Mouse (Mus musculus): ENCODE measurements around the gene Agxt. TPM values are rescaled to one million over a fixed set of nuclear protein-coding genes. Genes with fewer than 3 reads are reported as not detected.

Agxt gene
- polyA plus RNA-seq, 1 experiment from 2014 or later, result not detected

DNA sequence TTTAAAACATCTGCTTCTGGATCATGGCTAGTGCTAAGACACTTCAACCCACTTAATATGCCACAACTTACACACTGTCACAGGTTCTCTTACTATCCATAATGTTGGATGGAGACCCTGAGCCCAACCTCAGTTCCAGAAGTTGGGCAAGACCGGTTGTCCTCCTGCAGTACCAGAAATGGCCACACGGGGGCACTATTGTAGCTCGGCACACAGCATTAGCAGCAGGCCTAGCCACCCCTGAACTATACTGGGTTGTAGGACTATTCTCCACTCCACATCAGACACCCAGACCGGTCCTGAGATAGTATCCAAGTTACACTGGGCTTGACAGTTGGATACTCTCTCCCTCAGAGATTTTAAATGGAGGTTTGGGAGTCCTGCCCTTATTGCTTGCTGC, 39.4 kb downstream of the Agxt start:
- H3K27ac ChIP-seq, result no peak overlapping the region
- H3K36me3 ChIP-seq, result no peaks in the 10 kb centered on the region
- no peak overlapping the region for H3K4me3 ChIP-seq
- peaks cover 28% of the 10 kb centered on the region for H3K4me1 ChIP-seq
- H3K9me3 ChIP-seq, result no peaks in the 10 kb centered on the region
- H3K9ac ChIP-seq, result no peak overlapping the region
- H3K4me2 ChIP-seq (replicated peaks), result no peak overlapping the region
- WGBS, result 1% methylated on average over 4 of the region's 4 CpGs
- ATAC-seq (ENCODE audit: insufficient number of reproducible peaks, insufficient read depth, low FRiP score, low TSS enrichment), result no peak
- 0 out of 2 replicates have a peak, but pooled peaks cover 3% of the 10 kb centered on the region for H3K27me3 ChIP-seq

DNA sequence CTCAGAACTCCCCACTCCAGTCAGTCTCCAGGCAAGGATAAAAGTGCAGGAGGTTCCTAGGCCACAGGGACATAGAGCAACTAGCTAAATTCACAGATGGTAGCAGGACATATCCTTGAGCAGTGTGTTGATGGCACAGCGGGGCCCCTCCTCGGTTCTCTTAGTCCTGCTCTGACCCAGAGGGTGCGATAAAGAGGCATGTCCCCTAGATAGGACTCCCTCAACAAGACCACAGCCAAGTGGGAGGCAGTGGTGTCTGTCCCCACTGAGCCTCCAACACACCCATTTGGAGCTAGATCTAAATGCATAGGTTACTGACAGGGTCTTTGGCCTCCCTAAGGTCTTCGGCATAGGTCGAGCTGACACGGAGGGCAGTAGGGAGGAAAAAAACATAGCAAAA, 40.8 kb downstream of the Agxt start:
- H3K27ac ChIP-seq, result peak overlapping the region; percentile 78
- WGBS, result 12% methylated on average over 6 of the region's 6 CpGs

DNA sequence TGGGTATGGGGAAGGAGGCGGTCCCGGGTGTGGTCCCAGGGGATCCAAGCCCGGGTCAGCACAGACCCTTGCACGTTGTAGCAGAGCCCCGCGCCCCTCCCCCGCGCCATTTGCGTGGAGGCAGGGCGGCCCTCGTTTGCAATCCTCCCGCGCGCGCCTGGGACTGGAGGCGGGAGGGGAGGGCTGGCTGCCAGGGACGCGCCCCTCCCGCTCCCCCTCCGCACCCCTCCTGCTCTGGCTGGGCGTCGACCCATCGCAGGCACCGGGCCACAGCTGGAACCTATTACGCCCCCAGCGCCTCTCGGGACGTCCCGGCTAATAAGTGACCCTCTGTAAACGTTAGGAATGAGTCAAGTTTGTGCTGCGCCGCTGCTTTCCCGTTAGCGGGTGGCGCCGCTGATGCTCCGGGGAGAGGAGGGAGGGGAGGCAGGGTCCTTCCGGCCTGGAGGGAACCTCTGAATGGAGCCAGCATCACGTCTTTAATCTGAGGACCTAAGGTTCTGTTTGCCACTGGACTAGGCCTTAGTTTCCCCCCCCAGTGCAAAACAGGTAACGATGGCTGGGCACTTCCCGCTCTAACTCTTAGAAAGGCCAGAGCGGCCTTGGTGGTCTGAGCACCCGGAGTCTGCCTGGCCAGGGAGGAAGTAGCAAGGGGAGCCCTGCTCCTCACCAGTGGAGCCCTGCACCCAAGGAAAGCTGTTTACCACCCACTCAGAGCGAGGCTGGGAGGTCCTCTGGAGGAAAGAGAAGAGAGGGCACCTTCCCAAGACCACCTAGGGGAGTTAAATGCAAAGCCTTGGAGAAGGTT, 41.7 kb downstream of the Agxt start:
- no peaks in the 10 kb centered on the region for H3K9me3 ChIP-seq
- peak overlapping the region; percentile 33 for H3K4me3 ChIP-seq
- peak overlapping the region; percentile 37; the same call in 1 of the 2 replicates for H3K9ac ChIP-seq
- H3K4me1 ChIP-seq, result peaks cover 32% of the 10 kb centered on the region
- peak; percentile 75 for ATAC-seq (ENCODE audit: insufficient number of reproducible peaks, insufficient read depth, low FRiP score, low TSS enrichment)
- peak overlapping the region; percentile 78 for H3K27ac ChIP-seq
- peak overlapping the region; percentile 69 for H3K4me2 ChIP-seq (replicated peaks)
- 0 out of 2 replicates have a peak, but pooled peaks cover 3% of the 10 kb centered on the region for H3K27me3 ChIP-seq
- WGBS, result 1% methylated on average over 42 of the region's 44 CpGs
- no peaks in the 10 kb centered on the region for H3K36me3 ChIP-seq

More for the DNA sequence above, 40.8 kb downstream of the Agxt start:
- peaks cover 28% of the 10 kb centered on the region for H3K4me1 ChIP-seq
- 0 out of 2 replicates have a peak, but pooled peaks cover 3% of the 10 kb centered on the region for H3K27me3 ChIP-seq
- peak overlapping the region; percentile 69 for H3K4me2 ChIP-seq (replicated peaks)
- ATAC-seq (ENCODE audit: insufficient number of reproducible peaks, insufficient read depth, low FRiP score, low TSS enrichment), result peak; percentile 10; the same call in 1 of the 2 replicates
- no peaks in the 10 kb centered on the region for H3K9me3 ChIP-seq
- no peak overlapping the region for H3K9ac ChIP-seq
- H3K36me3 ChIP-seq, result no peaks in the 10 kb centered on the region
- H3K4me3 ChIP-seq, result no peak overlapping the region

DNA sequence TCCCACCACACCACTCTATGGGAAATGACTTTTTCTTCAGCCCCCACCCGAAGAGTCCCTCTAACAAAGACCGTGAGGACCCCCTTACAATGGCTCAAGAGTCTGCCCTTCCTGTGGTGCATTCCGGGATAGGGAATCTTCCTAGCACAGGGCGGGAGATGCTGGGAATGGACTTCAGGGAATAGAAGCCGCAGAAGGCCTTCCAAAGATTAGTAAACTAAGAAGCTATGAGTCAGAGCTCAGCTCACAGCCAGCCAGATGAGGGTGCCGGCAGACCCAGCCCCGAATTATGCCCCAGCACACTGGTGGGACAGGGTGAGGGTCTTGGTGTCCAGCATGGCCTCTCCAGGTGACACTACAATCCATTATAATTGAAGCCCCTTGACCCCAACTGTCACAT, 47.2 kb downstream of the Agxt start:
- Histone ChIP-seq H3K9ac (no peak overlapping the region), H3K36me3 (no peaks in the 10 kb centered on the region), H3K27me3 (no peaks in the 10 kb centered on the region), H3K9me3 (no peaks in the 10 kb centered on the region), H3K4me2 (replicated peaks) (no peak overlapping the region), H3K4me1 (peaks cover 5% of the 10 kb centered on the region), H3K27ac (no peak overlapping the region), H3K4me3 (no peak overlapping the region)
- 86% methylated on average over 7 of the region's 7 CpGs for WGBS
- ATAC-seq (ENCODE audit: insufficient number of reproducible peaks, insufficient read depth, low FRiP score, low TSS enrichment), result no peak

DNA sequence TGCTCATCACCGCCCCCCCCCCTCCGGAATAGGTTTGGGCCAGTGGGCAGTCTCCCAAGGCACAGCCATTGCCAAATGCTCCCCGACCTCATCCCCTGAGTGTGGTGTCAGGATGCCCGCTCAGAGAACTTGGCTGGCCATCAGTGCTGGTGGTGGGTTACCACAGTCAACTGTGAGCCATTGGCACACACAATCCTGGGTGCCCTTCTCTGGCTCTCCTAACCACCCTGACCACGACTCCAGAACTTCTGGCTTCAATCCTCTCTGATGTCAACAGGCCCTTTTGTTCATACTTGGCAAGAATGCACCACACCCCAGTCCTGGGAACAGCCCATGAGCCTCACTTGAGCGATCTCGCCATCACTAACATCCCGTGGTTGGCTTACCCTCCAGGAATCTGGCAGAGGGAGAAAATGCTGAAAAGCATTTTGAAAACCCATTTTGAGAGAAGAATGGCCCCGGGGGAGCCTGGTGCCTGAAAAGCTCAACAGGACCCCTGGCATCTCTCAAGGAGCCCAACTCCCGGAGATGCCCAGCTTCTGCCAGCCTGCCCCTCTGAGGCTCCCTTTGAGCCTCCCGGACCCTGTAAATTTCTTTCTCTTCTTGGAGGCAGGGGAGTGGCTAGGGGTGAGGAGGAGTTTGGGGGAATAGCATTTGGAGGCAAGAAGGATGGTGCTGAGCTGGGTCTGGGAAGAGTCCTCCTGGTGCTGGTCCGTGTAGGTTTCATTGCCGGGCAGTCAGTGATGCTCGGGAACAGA, 49.2 kb downstream of the Agxt start:
- Histone ChIP-seq H3K4me2 (replicated peaks) (no peak overlapping the region), H3K9ac (no peak overlapping the region), H3K4me1 (0 out of 2 replicates have a peak, but pooled peaks cover 4% of the 10 kb centered on the region), H3K27ac (no peak overlapping the region), H3K36me3 (no peaks in the 10 kb centered on the region), H3K9me3 (no peaks in the 10 kb centered on the region), H3K4me3 (no peak overlapping the region), H3K27me3 (peaks cover 3% of the 10 kb centered on the region; the same call in 1 of the 2 replicates)
- no peak for ATAC-seq (ENCODE audit: insufficient number of reproducible peaks, insufficient read depth, low FRiP score, low TSS enrichment)
- 77% methylated on average over 14 of the region's 14 CpGs for WGBS

DNA sequence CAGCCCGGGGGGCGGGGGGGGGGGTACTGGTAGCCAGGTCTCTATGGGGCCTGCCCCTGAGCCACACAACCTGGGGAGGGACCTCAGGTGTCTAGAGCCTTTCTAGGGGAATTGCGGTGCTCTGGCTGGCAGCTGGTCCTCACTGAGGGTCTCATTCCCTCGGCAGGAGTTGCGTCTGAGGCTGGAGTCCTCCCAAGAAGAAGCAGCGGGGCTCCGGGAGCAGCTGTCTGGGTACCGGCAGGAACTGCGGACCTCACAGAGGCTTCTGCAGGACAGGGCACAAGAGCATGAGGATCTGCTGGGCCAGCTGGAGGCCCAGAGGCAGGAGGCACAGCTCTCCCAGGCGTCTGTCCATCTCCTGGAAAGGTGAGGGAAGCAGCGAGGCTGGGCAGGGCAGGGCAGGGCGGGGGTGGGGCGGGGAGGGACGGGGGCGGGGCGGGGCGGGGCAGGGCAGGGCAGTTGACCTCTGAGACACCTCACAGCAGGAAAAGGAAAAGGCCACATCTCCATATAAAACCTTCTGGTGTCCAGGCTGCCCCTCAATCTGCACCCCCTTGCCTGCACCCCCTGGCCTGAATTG, 55.8 kb downstream of the Agxt start:
- Histone ChIP-seq H3K4me3 (no peak overlapping the region), H3K4me2 (replicated peaks) (peak overlapping the region; percentile 19; the same call in 1 of the 2 replicates), H3K4me1 (peaks cover 4% of the 10 kb centered on the region; the same call in 1 of the 2 replicates), H3K27ac (no peak overlapping the region), H3K9ac (0 out of 2 replicates have a peak overlapping the region, but pooled peaks have one; percentile 7), H3K27me3 (peaks cover 16% of the 10 kb centered on the region), H3K9me3 (no peaks in the 10 kb centered on the region), H3K36me3 (no peaks in the 10 kb centered on the region)
- WGBS, result 4% methylated on average over 17 of the region's 17 CpGs
- ATAC-seq (ENCODE audit: insufficient number of reproducible peaks, insufficient read depth, low FRiP score, low TSS enrichment), result no peak

DNA sequence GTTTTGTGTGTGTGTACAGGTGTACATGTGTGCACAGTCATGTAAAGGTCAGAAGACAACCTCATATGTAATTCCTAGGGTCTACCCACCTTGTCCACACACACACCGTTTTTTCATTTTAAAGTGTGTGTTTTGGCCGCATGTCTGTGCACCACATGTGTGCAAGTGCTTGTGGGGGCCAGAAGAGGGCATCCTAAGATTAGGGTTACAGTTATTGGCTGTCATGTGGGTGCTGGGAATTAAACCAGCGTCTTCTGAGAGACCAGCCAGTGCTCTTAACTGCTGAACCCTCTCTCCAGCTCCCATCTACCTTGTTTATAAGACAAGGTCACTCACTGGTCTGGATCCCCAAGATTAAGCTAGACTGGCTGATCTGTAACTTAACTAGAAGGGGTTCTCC, 59.9 kb downstream of the Agxt start:
- Histone ChIP-seq H3K27ac (no peak overlapping the region), H3K9me3 (0 out of 2 replicates have a peak, but pooled peaks cover 5% of the 10 kb centered on the region), H3K4me2 (replicated peaks) (no peak overlapping the region), H3K4me1 (peaks cover 4% of the 10 kb centered on the region; the same call in 1 of the 2 replicates), H3K9ac (no peak overlapping the region), H3K27me3 (peaks cover 11% of the 10 kb centered on the region), H3K36me3 (no peaks in the 10 kb centered on the region), H3K4me3 (no peak overlapping the region)
- ATAC-seq (ENCODE audit: insufficient number of reproducible peaks, insufficient read depth, low FRiP score, low TSS enrichment), result no peak
- WGBS, result 89% methylated on average over 3 of the region's 3 CpGs

Other genes with a start within 250 kb of the Agxt start
- 0.55 TPM in 2 replicates for gene Ankmy1, start 232.3 kb upstream of the Agxt start, polyA plus RNA-seq (2016; fragmentation: Nextera tagmentation; extraction: Ambion mirVana)
- gene Dusp28, start 228.3 kb upstream of the Agxt start, polyA plus RNA-seq (2016; fragmentation: Nextera tagmentation; extraction: Ambion mirVana), result 10.8 and 10.9 TPM in 2 replicates
- gene Rnpepl1, start 224.5 kb upstream of the Agxt start, polyA plus RNA-seq (2016; fragmentation: Nextera tagmentation; extraction: Ambion mirVana), result 38.4 and 39.4 TPM in 2 replicates
- 42.7 and 44.7 TPM in 2 replicates for gene Capn10, start 200.9 kb upstream of the Agxt start, polyA plus RNA-seq (2016; fragmentation: Nextera tagmentation; extraction: Ambion mirVana)
- 0.36 and 0.57 TPM in 2 replicates for gene Gpr35, start 184.4 kb upstream of the Agxt start, polyA plus RNA-seq (2016; fragmentation: Nextera tagmentation; extraction: Ambion mirVana)
- not detected in 2 replicates for gene Aqp12, start 128.9 kb upstream of the Agxt start, polyA plus RNA-seq (2016; fragmentation: Nextera tagmentation; extraction: Ambion mirVana)
- 31.4 and 34.4 TPM in 2 replicates for gene Kif1a, start 33.3 kb upstream of the Agxt start, polyA plus RNA-seq (2016; fragmentation: Nextera tagmentation; extraction: Ambion mirVana)
- gene 2310007B03Rik, start 25.7 kb downstream of the Agxt start, polyA plus RNA-seq (2016; fragmentation: Nextera tagmentation; extraction: Ambion mirVana), result 0.09 and 0.19 TPM in 2 replicates
- gene Crocc2, start 33.5 kb downstream of the Agxt start, polyA plus RNA-seq (2016; fragmentation: Nextera tagmentation; extraction: Ambion mirVana), result 0.18 TPM in 2 replicates
- 24.6 and 30.6 TPM in 2 replicates for gene Sned1, start 100.6 kb downstream of the Agxt start, polyA plus RNA-seq (2016; fragmentation: Nextera tagmentation; extraction: Ambion mirVana)
- 33.5 and 36.8 TPM in 2 replicates for gene Mterf4, start 170.7 kb downstream of the Agxt start, polyA plus RNA-seq (2016; fragmentation: Nextera tagmentation; extraction: Ambion mirVana)
- 70.6 and 71.1 TPM in 2 replicates for gene Ppp1r7, start 207.6 kb downstream of the Agxt start, polyA plus RNA-seq (2016; fragmentation: Nextera tagmentation; extraction: Ambion mirVana)
- 22.6 and 22.9 TPM in 2 replicates for gene Pask, start 208.2 kb downstream of the Agxt start, polyA plus RNA-seq (2016; fragmentation: Nextera tagmentation; extraction: Ambion mirVana)
- 0.22 and 0.29 TPM in 2 replicates for gene Ano7, start 238.7 kb downstream of the Agxt start, polyA plus RNA-seq (2016; fragmentation: Nextera tagmentation; extraction: Ambion mirVana)

Data from embryonic facial prominence, embryonic 12.5 days (tissue).